Mouse (Mus musculus): Measurements from ENCODE around the gene Qrfp. TPM values are rescaled to one million over a fixed set of nuclear protein-coding genes. Genes with fewer than 3 reads are reported as not detected.

Qrfp gene
- polyA plus RNA-seq, 1 experiment from 2014 or later, result 0.08 TPM

DNA sequence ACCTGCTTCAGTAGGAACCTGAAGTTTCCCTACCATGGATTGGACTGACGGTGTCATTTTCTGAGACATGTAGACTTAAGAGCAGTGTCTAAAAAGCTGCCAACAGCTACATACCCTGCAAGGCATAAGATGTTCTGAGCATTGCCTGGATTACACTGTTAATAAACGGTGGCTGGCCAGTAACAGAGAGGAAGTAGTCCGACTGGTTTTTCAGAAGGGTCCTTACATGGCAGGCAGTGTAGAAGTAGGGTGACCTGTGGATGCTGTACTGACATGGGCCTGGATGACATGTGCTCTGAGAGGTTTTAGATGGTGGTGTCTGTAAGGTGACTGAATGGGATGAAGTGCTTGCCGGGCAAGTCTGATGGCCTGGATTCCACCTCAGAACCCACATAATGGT is 42.6 kb downstream of the Qrfp start:
- H3K9ac ChIP-seq (ENCODE audit: low read length), result no peak overlapping the region

GRCm38 (mm10) chr2:31767104-31767503 is 43.3 kb downstream of the Qrfp start:
- no peak overlapping the region for H3K9ac ChIP-seq (ENCODE audit: low read length)
- H3K9me3 ChIP-seq (ENCODE audit: control insufficient read depth, low read length), result no peaks in the 10 kb centered on the region
- H3K4me2 ChIP-seq (ENCODE audit: low read length), result no peak overlapping the region
- H3K4me3 ChIP-seq (ENCODE audit: control insufficient read depth in 1 of 2, insufficient read depth in 1 of 2, low read depth in 1 of 2, low read length in 2 of 2), result no peak overlapping the region
- no peaks in the 10 kb centered on the region for H3K36me3 ChIP-seq (ENCODE audit: control insufficient read depth, insufficient read depth, low read length)
- H3K27ac ChIP-seq (replicated peaks in 1 of 2; ENCODE audit: control insufficient read depth in 1 of 2, insufficient read depth in 1 of 2, low read depth in 2 of 2, low read length in 2 of 2), result peak overlapping the region in 1 of 2 experiments; percentile 21; a peak in 2 of 4 replicates
- no peaks in the 10 kb centered on the region for H3K27me3 ChIP-seq (ENCODE audit: control insufficient read depth, insufficient read depth, low read length)
- WGBS, result 92% methylated on average over 6 of the region's 6 CpGs
- peaks cover 53 to 89% of the 10 kb centered on the region in 2 experiments for H3K4me1 ChIP-seq (ENCODE audit: control insufficient read depth in 2 of 2, insufficient read depth in 2 of 2, low read length in 2 of 2)
- no peak; the same call in 1 of the 2 replicates for ATAC-seq (ENCODE audit: insufficient number of reproducible peaks, insufficient read depth, low FRiP score, low read depth)

More for the DNA sequence above, 42.6 kb downstream of the Qrfp start:
- H3K4me3 ChIP-seq (ENCODE audit: control insufficient read depth in 1 of 2, insufficient read depth in 1 of 2, low read depth in 1 of 2, low read length in 2 of 2), result no peak overlapping the region
- no peaks in the 10 kb centered on the region for H3K9me3 ChIP-seq (ENCODE audit: control insufficient read depth, low read length)
- WGBS, result 70% methylated on average over 4 of the region's 4 CpGs
- H3K36me3 ChIP-seq (ENCODE audit: control insufficient read depth, insufficient read depth, low read length), result no peaks in the 10 kb centered on the region
- no peak for ATAC-seq (ENCODE audit: insufficient number of reproducible peaks, insufficient read depth, low FRiP score, low read depth)
- peak overlapping the region in 1 of 2 experiments; percentile 90; a peak in 2 of 4 replicates for H3K27ac ChIP-seq (replicated peaks in 1 of 2; ENCODE audit: control insufficient read depth in 1 of 2, insufficient read depth in 1 of 2, low read depth in 2 of 2, low read length in 2 of 2)
- no peaks in the 10 kb centered on the region for H3K27me3 ChIP-seq (ENCODE audit: control insufficient read depth, insufficient read depth, low read length)
- peaks cover 48 to 82% of the 10 kb centered on the region in 2 experiments for H3K4me1 ChIP-seq (ENCODE audit: control insufficient read depth in 2 of 2, insufficient read depth in 2 of 2, low read length in 2 of 2)
- no peak overlapping the region for H3K4me2 ChIP-seq (ENCODE audit: low read length)

GRCm38 (mm10) chr2:31763271-31763670 is 47.1 kb downstream of the Qrfp start:
- Histone ChIP-seq H3K27me3 (ENCODE audit: control insufficient read depth, insufficient read depth, low read length) (no peaks in the 10 kb centered on the region), H3K4me3 (ENCODE audit: control insufficient read depth in 1 of 2, insufficient read depth in 1 of 2, low read depth in 1 of 2, low read length in 2 of 2) (0 out of 4 replicates have a peak overlapping the region, but pooled peaks of 1 of the 2 experiments have one; percentile 5), H3K4me2 (ENCODE audit: low read length) (peak overlapping the region; percentile 98), H3K36me3 (ENCODE audit: control insufficient read depth, insufficient read depth, low read length) (no peaks in the 10 kb centered on the region), H3K9me3 (ENCODE audit: control insufficient read depth, low read length) (no peaks in the 10 kb centered on the region), H3K4me1 (ENCODE audit: control insufficient read depth in 2 of 2, insufficient read depth in 2 of 2, low read length in 2 of 2) (peaks cover 32 to 68% of the 10 kb centered on the region in 2 experiments), H3K27ac (replicated peaks in 1 of 2; ENCODE audit: control insufficient read depth in 1 of 2, insufficient read depth in 1 of 2, low read depth in 2 of 2, low read length in 2 of 2) (peak overlapping the region; percentile 57 to 96), H3K9ac (ENCODE audit: low read length) (peak overlapping the region; percentile 35)
- no peak for ATAC-seq (ENCODE audit: insufficient number of reproducible peaks, insufficient read depth, low FRiP score, low read depth)
- 28% methylated on average over 2 of the region's 2 CpGs for WGBS

GRCm38 (mm10) chr2:31762853-31763252 is 47.5 kb downstream of the Qrfp start:
- no peaks in the 10 kb centered on the region for H3K36me3 ChIP-seq (ENCODE audit: control insufficient read depth, insufficient read depth, low read length)
- ATAC-seq (ENCODE audit: insufficient number of reproducible peaks, insufficient read depth, low FRiP score, low read depth), result no peak
- peaks cover 31 to 67% of the 10 kb centered on the region in 2 experiments for H3K4me1 ChIP-seq (ENCODE audit: control insufficient read depth in 2 of 2, insufficient read depth in 2 of 2, low read length in 2 of 2)
- peak overlapping the region; percentile 57 to 96 for H3K27ac ChIP-seq (replicated peaks in 1 of 2; ENCODE audit: control insufficient read depth in 1 of 2, insufficient read depth in 1 of 2, low read depth in 2 of 2, low read length in 2 of 2)
- H3K9me3 ChIP-seq (ENCODE audit: control insufficient read depth, low read length), result no peaks in the 10 kb centered on the region
- peak overlapping the region; percentile 98 for H3K4me2 ChIP-seq (ENCODE audit: low read length)
- 0 out of 4 replicates have a peak overlapping the region, but pooled peaks of 1 of the 2 experiments have one; percentile 5 for H3K4me3 ChIP-seq (ENCODE audit: control insufficient read depth in 1 of 2, insufficient read depth in 1 of 2, low read depth in 1 of 2, low read length in 2 of 2)
- no peaks in the 10 kb centered on the region for H3K27me3 ChIP-seq (ENCODE audit: control insufficient read depth, insufficient read depth, low read length)
- H3K9ac ChIP-seq (ENCODE audit: low read length), result peak overlapping the region; percentile 35
- WGBS, result 9% methylated on average over 2 of the region's 2 CpGs

- Histone ChIP-seq H3K4me1 (ENCODE audit: control insufficient read depth in 2 of 2, insufficient read depth in 2 of 2, low read length in 2 of 2) (peaks cover 30 to 67% of the 10 kb centered on the region in 2 experiments), H3K4me3 (ENCODE audit: control insufficient read depth in 1 of 2, insufficient read depth in 1 of 2, low read depth in 1 of 2, low read length in 2 of 2) (peak overlapping the region; percentile 78 to 81), H3K4me2 (ENCODE audit: low read length) (peak overlapping the region; percentile 98), H3K9ac (ENCODE audit: low read length) (peak overlapping the region; percentile 99), H3K36me3 (ENCODE audit: control insufficient read depth, insufficient read depth, low read length) (no peaks in the 10 kb centered on the region), H3K27ac (replicated peaks in 1 of 2; ENCODE audit: control insufficient read depth in 1 of 2, insufficient read depth in 1 of 2, low read depth in 2 of 2, low read length in 2 of 2) (peak overlapping the region; percentile 91 to 96), H3K27me3 (ENCODE audit: control insufficient read depth, insufficient read depth, low read length) (no peaks in the 10 kb centered on the region), H3K9me3 (ENCODE audit: control insufficient read depth, low read length) (no peaks in the 10 kb centered on the region)
- no peak for ATAC-seq (ENCODE audit: insufficient number of reproducible peaks, insufficient read depth, low FRiP score, low read depth)
- WGBS, result 13% methylated on average over 3 of the region's 3 CpGs
These were observed 48.2 kb downstream of the Qrfp start for GRCm38 (mm10) chr2:31762155-31762554.

- no peak for ATAC-seq (ENCODE audit: insufficient number of reproducible peaks, insufficient read depth, low FRiP score, low read depth)
- no peaks in the 10 kb centered on the region for H3K27me3 ChIP-seq (ENCODE audit: control insufficient read depth, insufficient read depth, low read length)
- H3K9me3 ChIP-seq (ENCODE audit: control insufficient read depth, low read length), result no peaks in the 10 kb centered on the region
- peak overlapping the region; percentile 78 to 81 for H3K4me3 ChIP-seq (ENCODE audit: control insufficient read depth in 1 of 2, insufficient read depth in 1 of 2, low read depth in 1 of 2, low read length in 2 of 2)
- 5% methylated on average over 4 of the region's 4 CpGs for WGBS
- peak overlapping the region; percentile 91 to 96 for H3K27ac ChIP-seq (replicated peaks in 1 of 2; ENCODE audit: control insufficient read depth in 1 of 2, insufficient read depth in 1 of 2, low read depth in 2 of 2, low read length in 2 of 2)
- H3K4me1 ChIP-seq (ENCODE audit: control insufficient read depth in 2 of 2, insufficient read depth in 2 of 2, low read length in 2 of 2), result peaks cover 28 to 69% of the 10 kb centered on the region in 2 experiments
- peak overlapping the region; percentile 98 for H3K4me2 ChIP-seq (ENCODE audit: low read length)
- peak overlapping the region; percentile 99 for H3K9ac ChIP-seq (ENCODE audit: low read length)
- H3K36me3 ChIP-seq (ENCODE audit: control insufficient read depth, insufficient read depth, low read length), result no peaks in the 10 kb centered on the region
These were observed 48.8 kb downstream of the Qrfp start for GRCm38 (mm10) chr2:31761585-31761984.

- no peaks in the 10 kb centered on the region for H3K27me3 ChIP-seq (ENCODE audit: control insufficient read depth, insufficient read depth, low read length)
- H3K9me3 ChIP-seq (ENCODE audit: control insufficient read depth, low read length), result no peaks in the 10 kb centered on the region
- H3K4me1 ChIP-seq (ENCODE audit: control insufficient read depth in 2 of 2, insufficient read depth in 2 of 2, low read length in 2 of 2), result peaks cover 27 to 71% of the 10 kb centered on the region in 2 experiments
- 2% methylated on average over 7 of the region's 7 CpGs for WGBS
- no peaks in the 10 kb centered on the region for H3K36me3 ChIP-seq (ENCODE audit: control insufficient read depth, insufficient read depth, low read length)
- peak overlapping the region; percentile 98 for H3K4me2 ChIP-seq (ENCODE audit: low read length)
- H3K27ac ChIP-seq (replicated peaks in 1 of 2; ENCODE audit: control insufficient read depth in 1 of 2, insufficient read depth in 1 of 2, low read depth in 2 of 2, low read length in 2 of 2), result peak overlapping the region; percentile 91 to 96
- peak overlapping the region; percentile 78 to 81 for H3K4me3 ChIP-seq (ENCODE audit: control insufficient read depth in 1 of 2, insufficient read depth in 1 of 2, low read depth in 1 of 2, low read length in 2 of 2)
- no peak for ATAC-seq (ENCODE audit: insufficient number of reproducible peaks, insufficient read depth, low FRiP score, low read depth)
- peak overlapping the region; percentile 99 for H3K9ac ChIP-seq (ENCODE audit: low read length)
These were observed 49.3 kb downstream of the Qrfp start for GRCm38 (mm10) chr2:31761115-31761531.

DNA sequence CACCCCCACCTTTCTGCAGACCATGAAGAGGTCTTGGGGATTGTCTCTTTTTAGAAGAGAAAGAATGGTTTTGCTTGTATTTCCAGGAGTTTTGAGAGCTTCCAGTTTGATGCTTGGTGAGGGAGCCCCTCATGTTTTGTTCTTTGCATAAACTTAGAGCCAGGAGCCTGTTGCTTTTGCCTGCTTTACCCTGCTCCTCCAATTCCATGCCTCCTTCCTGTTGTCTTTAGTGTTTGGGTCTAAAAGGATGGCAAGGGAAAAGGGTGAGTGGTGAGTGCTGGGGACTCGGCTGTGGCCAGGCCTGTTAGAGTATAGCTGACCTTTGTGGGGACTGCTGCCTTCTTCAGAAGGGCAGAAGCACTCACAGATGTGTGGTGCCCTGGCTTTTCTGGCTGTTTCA is 49.9 kb downstream of the Qrfp start:
- Histone ChIP-seq H3K9me3 (ENCODE audit: control insufficient read depth, low read length) (no peaks in the 10 kb centered on the region), H3K27me3 (ENCODE audit: control insufficient read depth, insufficient read depth, low read length) (no peaks in the 10 kb centered on the region), H3K27ac (replicated peaks in 1 of 2; ENCODE audit: control insufficient read depth in 1 of 2, insufficient read depth in 1 of 2, low read depth in 2 of 2, low read length in 2 of 2) (peak overlapping the region; percentile 91 to 96), H3K9ac (ENCODE audit: low read length) (peak overlapping the region; percentile 99), H3K36me3 (ENCODE audit: control insufficient read depth, insufficient read depth, low read length) (no peaks in the 10 kb centered on the region), H3K4me1 (ENCODE audit: control insufficient read depth in 2 of 2, insufficient read depth in 2 of 2, low read length in 2 of 2) (peaks cover 25 to 65% of the 10 kb centered on the region in 2 experiments), H3K4me2 (ENCODE audit: low read length) (peak overlapping the region; percentile 98), H3K4me3 (ENCODE audit: control insufficient read depth in 1 of 2, insufficient read depth in 1 of 2, low read depth in 1 of 2, low read length in 2 of 2) (peak overlapping the region; percentile 78 to 81)
- WGBS, result 0% methylated on average over 1 of the region's 1 CpGs
- ATAC-seq (ENCODE audit: insufficient number of reproducible peaks, insufficient read depth, low FRiP score, low read depth), result no peak

Measured in heart, embryonic 14.5 days (tissue).